Mouse (Mus musculus) gastrocnemius, adult 2 months (tissue): ENCODE measurements around the gene Aurkb. TPM values are rescaled to one million over a fixed set of nuclear protein-coding genes. Genes with fewer than 3 reads are reported as not detected.

Experiments used
- DNase-seq: peaks from one replicate; pipeline ENCODE4 v3.0.0; 2022
- H3K27ac ChIP-seq: fragments of 200-600 bp; 2 replicates; pipeline ENCODE4 v1.8.1; 2022; ENCODE audit warnings: mild to moderate bottlenecking
- H3K4me3 ChIP-seq: fragments of 200-600 bp; 2 replicates; pipeline ENCODE4 v1.8.1; 2022; ENCODE audit warnings: mild to moderate bottlenecking, moderate library complexity
- CTCF ChIP-seq: fragments of 200-600 bp; IDR thresholded peaks from 2 replicates; pipeline ENCODE4 v1.8.1; 2022; ENCODE audit warnings: antibody characterized with exemption, mild to moderate bottlenecking, moderate library complexity
- intact Hi-C: fragments of 180-260 bp; cut with DNase I; formaldehyde crosslinking; loops from one replicate; pipeline ENCODE4 v1.15.1; 2025
- total RNA-seq, 2 experiments: library from RNA; stranded (reverse); gene quantifications; 2 replicates each; pipeline ENCODE4 v1.2.3; 2021

Gene Aurkb
- total RNA-seq, 2 experiments from 2014 or later = not detected

DNA sequence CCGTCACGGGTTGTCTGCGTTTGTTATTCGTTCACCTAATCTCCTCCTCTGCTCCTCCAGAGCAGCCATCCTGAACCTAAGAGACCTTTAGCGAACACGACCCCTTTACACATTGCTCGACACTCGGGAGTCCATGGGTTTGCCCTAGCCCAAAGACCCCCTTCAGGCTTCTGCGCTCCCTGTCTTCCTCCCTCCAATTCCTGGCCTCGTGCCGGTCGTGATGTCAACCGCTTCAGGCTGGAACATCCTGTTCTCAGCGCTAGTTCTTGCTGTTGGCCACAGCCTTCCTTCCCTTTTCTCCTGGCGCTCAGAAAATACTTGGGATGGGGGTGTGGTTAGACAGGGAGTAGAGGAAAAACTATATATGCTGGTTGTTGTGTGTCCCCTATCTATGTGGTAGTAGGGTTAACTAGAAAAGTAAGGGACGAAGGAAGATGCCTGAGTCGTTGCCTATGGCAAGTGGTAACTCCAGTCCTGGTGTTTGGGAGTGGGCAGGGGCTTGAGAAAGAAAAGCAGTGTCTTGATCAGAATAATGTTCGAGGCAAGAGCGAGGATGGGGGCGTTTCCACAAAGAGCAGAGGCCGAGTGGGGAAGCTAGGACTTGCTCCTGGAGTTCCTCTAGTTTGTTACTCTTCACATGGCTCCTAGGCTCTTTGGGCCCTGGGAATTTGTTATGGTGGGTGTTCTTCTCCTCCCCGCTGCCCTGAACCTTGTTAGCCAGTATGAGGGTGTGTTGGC is 53.9 kb downstream of the Aurkb start:
- H3K27ac ChIP-seq = peak overlapping the region; percentile 100
- H3K4me3 ChIP-seq = peak overlapping the region; percentile 74
- DNase-seq = peak; percentile 95
- no peak for TF ChIP-seq CTCF
- intact Hi-C loops = no loop called here

DNA sequence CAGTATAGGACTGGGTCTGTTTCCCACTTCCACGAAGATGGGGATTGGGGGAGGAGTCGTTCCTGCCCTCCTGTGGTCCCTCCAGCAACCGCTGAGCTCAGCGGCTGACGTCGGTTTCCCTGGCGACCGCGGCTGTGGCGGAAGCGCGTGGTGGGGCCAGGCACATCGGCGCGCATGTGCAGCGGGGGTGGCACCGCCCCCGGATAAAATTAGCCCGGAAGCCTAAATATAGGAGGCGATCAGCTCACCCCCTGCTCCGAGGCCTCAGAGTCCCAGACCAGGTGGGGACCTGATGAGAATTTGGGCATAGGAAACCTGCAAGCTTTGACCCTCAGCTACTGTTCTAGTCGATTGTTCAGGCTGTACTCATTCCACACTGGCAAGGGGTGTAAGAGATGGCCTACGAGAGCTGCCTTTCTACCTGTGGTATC is 54.5 kb downstream of the Aurkb start:
- peak; percentile 5; the same call in 1 of the 2 replicates for TF ChIP-seq CTCF
- intact Hi-C loops = loop anchor here (10.0 kb wide), 1 partner anchor 815 kb away; the partner anchor contains the start of gene Gps2
- peak; percentile 98 for DNase-seq
- Histone ChIP-seq H3K27ac (peak overlapping the region; percentile 100), H3K4me3 (peak overlapping the region; percentile 74)

DNA sequence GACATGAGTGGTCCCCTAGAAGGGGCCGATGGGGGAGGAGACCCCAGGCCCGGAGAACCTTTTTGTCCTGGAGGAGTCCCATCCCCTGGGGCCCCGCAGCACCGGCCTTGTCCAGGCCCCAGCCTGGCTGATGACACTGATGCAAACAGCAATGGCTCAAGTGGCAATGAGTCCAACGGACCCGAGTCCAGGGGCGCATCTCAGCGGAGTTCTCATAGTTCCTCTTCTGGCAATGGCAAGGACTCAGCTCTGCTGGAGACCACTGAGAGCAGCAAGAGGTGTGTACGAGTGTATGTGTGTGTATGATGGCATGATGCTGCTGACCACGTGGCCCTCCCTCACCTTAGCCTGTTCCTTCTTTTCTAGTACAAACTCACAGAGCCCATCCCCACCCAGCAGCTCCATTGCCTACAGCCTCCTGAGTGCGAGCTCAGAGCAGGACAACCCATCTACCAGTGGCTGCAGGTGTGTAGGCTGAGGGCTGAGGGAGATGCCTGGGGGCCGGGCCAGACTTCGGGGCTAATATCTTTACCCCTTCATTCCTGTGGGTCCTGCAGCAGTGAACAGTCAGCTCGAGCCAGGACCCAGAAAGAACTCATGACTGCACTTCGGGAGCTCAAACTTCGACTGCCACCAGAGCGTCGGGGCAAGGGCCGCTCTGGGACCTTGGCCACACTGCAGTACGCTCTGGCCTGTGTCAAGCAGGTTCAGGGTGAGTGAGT is 55.4 kb downstream of the Aurkb start:
- Histone ChIP-seq H3K27ac (peak overlapping the region; percentile 100), H3K4me3 (peak overlapping the region; percentile 74)
- TF ChIP-seq CTCF = no peak
- intact Hi-C loops = loop anchor here (10.0 kb wide), 1 partner anchor 814 kb away; the partner anchor contains the start of gene Gps2
- DNase-seq = peak; percentile 57

Other genes starting within 250 kb of the Aurkb start
- gene Ndel1, start 173.8 kb upstream of the Aurkb start, total RNA-seq = 10 to 100 TPM; 82.3 to 82.4 TPM
- gene Rnf222, start 157.1 kb upstream of the Aurkb start, total RNA-seq = not detected
- 100 to 1,000 TPM; 606 to 729 TPM for gene Rpl26, start 144.1 kb upstream of the Aurkb start, total RNA-seq
- gene Odf4, start 118.6 kb upstream of the Aurkb start, total RNA-seq = not detected
- 1 to 10 TPM; 5.9 to 9.7 TPM for gene Arhgef15, start 88.2 kb upstream of the Aurkb start, total RNA-seq
- gene Slc25a35, start 77.5 kb upstream of the Aurkb start, total RNA-seq = 1 to 10 TPM; 2.9 to 5.0 TPM
- gene Rangrf, start 70.5 kb upstream of the Aurkb start, total RNA-seq = 10 to 100 TPM; 55.4 to 71.1 TPM
- 10 to 100 TPM in 1 of 2 experiments, 1 to 10 TPM in 1; 7.8 to 14.8 TPM for gene Pfas, start 37.2 kb upstream of the Aurkb start, total RNA-seq
- 10 to 100 TPM in 1 of 2 experiments, 1 to 10 TPM in 1; 9.9 to 11.0 TPM for gene Ctc1, start 29.7 kb upstream of the Aurkb start, total RNA-seq
- gene Borcs6, start 14.1 kb downstream of the Aurkb start, total RNA-seq = 10 to 100 TPM; 17.9 to 18.9 TPM
- gene Tmem107, start 25.2 kb downstream of the Aurkb start, total RNA-seq = 1 to 10 TPM; 3.9 to 5.7 TPM
- gene Vamp2, start 42.8 kb downstream of the Aurkb start, total RNA-seq = 10 to 100 TPM; 38.0 to 42.7 TPM
- 10 to 100 TPM; 68.2 to 76.8 TPM for gene Per1, start 49.6 kb downstream of the Aurkb start, total RNA-seq
- gene Hes7, start 74.8 kb downstream of the Aurkb start, total RNA-seq = not detected
- gene 9130213A22Rik, start 76.9 kb downstream of the Aurkb start, total RNA-seq = under 1 TPM in 1 of 2 experiments, not detected in 1; 0.20 TPM
- gene Aloxe3, start 80.2 kb downstream of the Aurkb start, total RNA-seq = not detected
- gene Alox12b, start 111.3 kb downstream of the Aurkb start, total RNA-seq = not detected
- gene Alox8, start 152.2 kb downstream of the Aurkb start, total RNA-seq = not detected
- not detected for gene Gucy2e, start 191.4 kb downstream of the Aurkb start, total RNA-seq